Mouse (Mus musculus) liver, embryonic 13.5 days (tissue): ENCODE results near the gene Gnb3. TPM values are rescaled to one million over a fixed set of nuclear protein-coding genes. Genes with fewer than 3 reads are reported as not detected.
A peak's percentile ranks its signal among the peaks of the same experiment; 100 is the strongest.
"Not testable (repeated sequence)": the region's sequence is repeated elsewhere in the genome, so short reads cannot be mapped to it uniquely, and the experiment has no call there.

Source experiments
- ATAC-seq: fragments of 200-750 bp; cut with Nextera tagmentation; 2 replicates; pipeline ENCODE4 v1.8.0; 2017; ENCODE audit warnings: low read depth, mild to moderate bottlenecking, moderate number of reproducible peaks, moderate library complexity
- DNase-seq: peaks from one replicate; pipeline ENCODE4 v3.0.0; 2022
- H3K27ac ChIP-seq: fragments of 300-500 bp; sonication (generic); 2 replicates; pipeline ENCODE4 v1.5.1; 2015; ENCODE audit warnings: moderate library complexity, mild to moderate bottlenecking, inconsistent platforms
- H3K27me3 ChIP-seq: fragments of 300-500 bp; sonication (generic); 2 replicates; pipeline ENCODE4 v1.6.1; 2015; ENCODE audit warnings: mild to moderate bottlenecking, inconsistent platforms
- H3K36me3 ChIP-seq: fragments of 300-500 bp; sonication (generic); 2 replicates; pipeline ENCODE4 v1.6.1; 2015; ENCODE audit warnings: mild to moderate bottlenecking, inconsistent platforms
- H3K4me1 ChIP-seq: fragments of 300-500 bp; sonication (generic); replicated peaks from 2 replicates; pipeline ENCODE4 v1.6.1; 2015; ENCODE audit warnings: inconsistent platforms
- H3K4me2 ChIP-seq: fragments of 300-500 bp; sonication (generic); 2 replicates; pipeline ENCODE4 v1.6.1; 2015; ENCODE audit warnings: inconsistent platforms, mild to moderate bottlenecking, moderate library complexity
- H3K4me3 ChIP-seq: fragments of 300-500 bp; sonication (generic); replicated peaks from 2 replicates; pipeline ENCODE4 v1.5.1; 2015; ENCODE audit warnings: mild to moderate bottlenecking, inconsistent platforms
- H3K9ac ChIP-seq: fragments of 300-500 bp; sonication (generic); 2 replicates; pipeline ENCODE4 v1.6.1; 2015; ENCODE audit warnings: mild to moderate bottlenecking, inconsistent platforms
- H3K9me3 ChIP-seq: fragments of 300-500 bp; sonication (generic); replicated peaks from 2 replicates; pipeline ENCODE4 v1.6.1; 2016; ENCODE audit warnings: inconsistent platforms
- WGBS: fragments of 180-500 bp; shearing (Covaris S2); methylation state at CpG from one replicate; pipeline ENCODE4 v1.1.7; 2015; ENCODE audit not compliant: insufficient replicate concordance; 5-methylcytosine and 5-hydroxymethylcytosine counted together
- polyA plus RNA-seq: library from polyadenylated mRNA; unstranded; fragments of >200 nt; fragmentation: Nextera tagmentation; extraction: Ambion mirVana; gene quantifications from 2 replicates; pipeline ENCODE4 v1.2.1, GENCODE M21; 2015

The Gnb3 gene
- polyA plus RNA-seq, 1 experiment from 2014 or later, result 0.16 TPM

DNA sequence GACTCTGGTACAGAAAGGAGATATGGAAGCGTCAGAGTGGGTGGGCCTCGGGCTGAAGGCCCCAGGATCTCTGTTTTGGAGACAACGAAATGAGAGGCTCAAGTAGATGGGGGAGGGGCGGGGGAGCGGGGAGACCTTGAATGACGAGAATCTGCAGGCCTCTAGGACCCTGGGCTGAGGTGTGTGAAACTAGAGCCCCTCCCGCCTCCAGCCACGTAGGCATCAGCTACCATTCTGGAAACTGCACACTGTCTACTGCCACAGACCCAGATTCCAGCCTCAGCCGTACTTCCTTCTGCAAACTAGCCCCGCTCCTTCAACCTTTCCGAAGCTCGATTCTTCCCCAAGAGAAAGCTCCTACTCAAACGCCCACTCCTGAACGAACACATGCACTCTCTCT, 16.2 kb upstream of the Gnb3 start:
- Histone ChIP-seq H3K4me1 (peaks cover 8% of the 10 kb centered on the region), H3K9me3 (no peaks in the 10 kb centered on the region), H3K4me3 (peak overlapping the region; percentile 60), H3K27ac (no peak overlapping the region), H3K4me2 (peak overlapping the region; percentile 73), H3K36me3 (no peaks in the 10 kb centered on the region), H3K9ac (no peak overlapping the region), H3K27me3 (peaks cover 78% of the 10 kb centered on the region)
- DNase-seq (no peak), ATAC-seq (no peak)
- WGBS, result 18% methylated on average over 14 of the region's 14 CpGs

DNA sequence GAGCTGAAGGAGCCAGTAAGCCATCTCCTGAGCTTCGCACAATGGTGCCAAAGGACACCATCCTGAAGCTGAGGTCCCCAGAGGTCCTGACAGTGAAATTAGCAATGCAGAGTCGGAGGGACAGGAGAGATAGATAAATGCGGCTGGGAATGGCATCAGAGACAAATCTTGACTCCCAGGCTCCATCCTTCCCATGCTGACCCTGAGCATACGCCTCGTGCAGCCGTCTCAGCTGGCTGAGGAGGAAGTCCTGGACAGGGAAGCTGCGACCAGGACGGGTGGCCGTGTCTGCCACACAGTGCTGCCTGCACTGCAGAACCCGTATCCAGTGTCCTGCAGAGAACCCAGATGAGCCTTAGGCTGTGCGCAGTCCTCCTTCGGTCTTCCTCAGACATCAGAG, 14.6 kb upstream of the Gnb3 start:
- WGBS, result 43% methylated on average over 12 of the region's 12 CpGs
- H3K27ac ChIP-seq, result no peak overlapping the region
- no peaks in the 10 kb centered on the region for H3K9me3 ChIP-seq
- no peaks in the 10 kb centered on the region for H3K36me3 ChIP-seq
- ATAC-seq (no peak), DNase-seq (no peak)
- no peak overlapping the region for H3K4me2 ChIP-seq
- H3K9ac ChIP-seq, result no peak overlapping the region
- H3K4me1 ChIP-seq, result peaks cover 8% of the 10 kb centered on the region
- H3K4me3 ChIP-seq, result no peak overlapping the region
- peaks cover 61% of the 10 kb centered on the region for H3K27me3 ChIP-seq

DNA sequence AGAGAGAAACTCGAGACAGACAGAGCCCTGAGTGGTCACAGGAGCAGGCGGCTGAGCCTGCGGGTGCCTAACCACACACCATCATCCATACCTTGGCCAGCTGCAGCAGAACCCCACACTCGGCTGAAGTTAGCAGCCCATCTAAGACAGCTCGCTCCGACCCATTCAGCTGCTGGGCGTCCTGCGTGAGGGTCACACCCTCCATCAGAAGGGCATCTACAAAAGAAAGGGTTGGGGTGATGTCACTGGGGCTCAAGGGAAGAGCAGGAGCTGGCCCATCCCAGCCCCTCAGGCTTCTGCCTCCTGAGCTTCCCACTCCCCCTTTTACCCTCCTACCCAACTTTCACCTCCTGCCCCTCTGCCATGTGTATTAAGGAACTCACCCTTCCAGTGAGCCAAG, 10.5 kb upstream of the Gnb3 start:
- H3K4me2 ChIP-seq, result no peak overlapping the region
- 46% methylated on average over 8 of the region's 8 CpGs for WGBS
- peaks cover 32% of the 10 kb centered on the region for H3K27me3 ChIP-seq
- H3K4me3 ChIP-seq, result no peak overlapping the region
- no peaks in the 10 kb centered on the region for H3K4me1 ChIP-seq
- no peaks in the 10 kb centered on the region for H3K36me3 ChIP-seq
- H3K27ac ChIP-seq, result no peak overlapping the region
- no peaks in the 10 kb centered on the region for H3K9me3 ChIP-seq
- DNase-seq, result no peak
- no peak for ATAC-seq
- no peak overlapping the region for H3K9ac ChIP-seq

DNA sequence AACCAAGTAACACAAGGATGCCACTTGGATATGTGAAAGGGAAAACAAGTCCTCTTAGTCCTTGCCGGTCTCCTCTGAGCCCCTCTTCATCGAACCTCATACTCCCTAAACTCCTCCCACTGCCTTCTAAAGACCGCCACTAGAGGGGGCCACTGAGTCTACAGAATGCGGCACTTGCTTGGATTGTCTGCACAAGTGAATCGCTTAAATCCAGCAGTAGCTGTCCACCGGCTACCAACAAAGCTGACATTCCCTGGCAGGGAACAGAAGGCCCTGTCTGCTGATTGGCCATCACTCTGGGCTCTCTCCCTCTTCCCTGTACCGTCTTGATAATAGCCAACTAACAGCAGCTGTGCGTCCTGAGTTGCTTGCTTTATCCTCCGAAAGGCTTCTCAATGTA, 7.2 kb upstream of the Gnb3 start:
- Histone ChIP-seq H3K9me3 (no peaks in the 10 kb centered on the region), H3K4me2 (no peak overlapping the region), H3K4me3 (no peak overlapping the region), H3K27ac (no peak overlapping the region), H3K9ac (no peak overlapping the region), H3K27me3 (peaks cover 12% of the 10 kb centered on the region; the same call in 1 of the 2 replicates), H3K4me1 (no peaks in the 10 kb centered on the region), H3K36me3 (no peaks in the 10 kb centered on the region)
- DNase-seq (peak; percentile 72), ATAC-seq (peak; percentile 34; the same call in 1 of the 2 replicates)
- WGBS, result 18% methylated on average over 9 of the region's 9 CpGs

DNA sequence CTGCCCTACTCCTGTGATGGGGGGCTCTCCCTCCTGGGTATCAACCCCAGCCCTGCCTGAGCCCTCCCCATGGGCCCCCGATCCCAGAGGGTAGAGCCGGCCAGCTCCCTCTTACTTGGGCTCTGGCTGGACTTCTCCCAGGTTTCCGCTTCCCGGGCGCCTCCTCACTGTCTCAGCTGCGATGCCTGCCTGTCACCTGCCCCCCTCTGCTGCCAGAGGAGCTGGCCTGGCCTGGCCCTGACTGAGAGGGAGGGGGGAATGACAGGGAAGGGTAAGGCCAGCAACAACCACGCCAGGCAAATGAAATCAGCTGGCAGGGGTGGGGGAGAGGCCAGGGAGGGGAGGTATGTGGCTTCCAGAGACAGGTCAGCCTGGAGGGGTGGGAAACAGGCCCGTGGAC, 270 bp downstream of the Gnb3 start:
- Histone ChIP-seq H3K27me3 (peaks cover 11% of the 10 kb centered on the region), H3K4me2 (no peak overlapping the region), H3K9ac (no peak overlapping the region), H3K4me3 (no peak overlapping the region), H3K36me3 (peaks cover 10% of the 10 kb centered on the region), H3K9me3 (no peaks in the 10 kb centered on the region), H3K4me1 (peaks cover 16% of the 10 kb centered on the region), H3K27ac (no peak overlapping the region)
- DNase-seq (no peak), ATAC-seq (no peak)
- WGBS, result 8% methylated on average over 8 of the region's 8 CpGs

DNA sequence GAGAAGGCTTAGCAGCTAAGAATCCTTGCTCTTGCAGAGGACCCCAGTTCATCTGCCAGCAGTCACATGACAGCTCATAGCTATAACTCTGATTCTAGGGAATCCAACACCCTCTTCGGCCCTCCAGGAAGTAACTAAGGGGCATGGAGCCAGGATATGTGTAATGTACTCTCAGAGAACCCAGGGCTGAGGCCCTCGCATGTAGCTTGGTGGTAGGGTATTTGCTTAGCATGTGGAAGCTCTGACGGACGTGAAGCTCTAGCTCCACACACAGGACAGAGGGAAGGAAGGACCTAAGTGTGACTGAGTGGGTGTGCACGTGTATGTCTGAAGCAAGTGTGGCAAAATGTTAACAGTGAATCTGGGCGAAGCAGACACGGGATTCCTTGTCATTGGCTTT, 3.7 kb downstream of the Gnb3 start:
- Histone ChIP-seq H3K4me1 (peaks cover 35% of the 10 kb centered on the region), H3K36me3 (peaks cover 44% of the 10 kb centered on the region), H3K9me3 (no peaks in the 10 kb centered on the region), H3K27ac (no peak overlapping the region), H3K27me3 (peaks cover 11% of the 10 kb centered on the region), H3K4me2 (no peak overlapping the region), H3K4me3 (no peak overlapping the region), H3K9ac (no peak overlapping the region)
- ATAC-seq (no peak), DNase-seq (no peak)
- WGBS, result 78% methylated on average over 7 of the region's 7 CpGs

DNA sequence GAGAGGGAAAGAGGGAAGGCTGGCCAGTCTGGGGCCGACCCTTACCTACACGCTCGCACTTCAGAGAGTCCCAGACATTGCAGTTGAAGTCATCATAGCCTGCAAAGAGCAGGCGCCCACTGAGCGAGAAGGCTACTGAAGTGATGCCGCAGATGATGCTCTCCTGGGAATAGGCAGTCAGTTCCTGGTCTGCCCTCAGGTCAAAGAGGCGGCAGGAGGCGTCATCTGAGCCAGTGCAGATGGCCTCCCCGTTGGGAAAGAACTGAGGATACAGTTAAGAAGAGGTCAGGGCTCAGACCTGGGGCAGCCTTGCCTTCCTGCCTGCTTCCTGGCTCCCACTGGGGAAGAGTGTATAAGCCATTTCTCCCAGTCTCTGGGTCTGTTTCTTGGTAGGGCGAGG, 4.5 kb downstream of the Gnb3 start:
- Histone ChIP-seq H3K9me3 (no peaks in the 10 kb centered on the region), H3K36me3 (peaks cover 47% of the 10 kb centered on the region), H3K27ac (no peak overlapping the region), H3K4me1 (peaks cover 42% of the 10 kb centered on the region), H3K27me3 (peaks cover 11% of the 10 kb centered on the region), H3K4me3 (no peak overlapping the region), H3K4me2 (no peak overlapping the region), H3K9ac (no peak overlapping the region)
- WGBS, result 87% methylated on average over 10 of the region's 10 CpGs
- no peak for DNase-seq
- no peak for ATAC-seq

DNA sequence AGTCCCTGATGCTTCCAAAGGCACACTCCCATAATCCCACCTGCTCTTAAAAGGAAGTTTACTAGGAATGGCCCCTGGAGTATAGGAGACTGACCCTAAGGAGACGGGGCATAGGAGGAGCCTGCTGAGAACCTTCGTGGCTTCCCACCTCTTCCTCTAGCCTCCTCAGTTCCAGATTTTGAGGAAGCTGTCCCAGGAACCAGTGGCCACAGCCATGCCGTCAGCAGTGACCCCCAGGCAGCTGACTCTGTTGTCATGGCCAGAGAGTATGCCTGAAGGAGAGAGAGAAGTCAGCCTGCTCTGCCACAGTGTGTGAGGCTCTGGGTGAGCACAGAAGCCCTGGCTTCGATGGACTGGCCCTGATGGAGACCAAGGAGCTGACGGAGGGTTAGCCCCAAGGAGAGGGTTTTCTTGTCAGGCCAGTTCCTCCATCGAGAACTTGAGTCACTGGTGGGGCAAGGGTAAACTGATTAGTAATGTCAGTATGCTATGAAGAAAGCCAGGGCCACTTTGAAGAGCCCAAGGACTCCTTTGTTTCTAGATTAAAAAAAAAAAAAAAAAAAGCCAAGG, 5.5 kb downstream of the Gnb3 start:
- Histone ChIP-seq H3K9me3 (no peaks in the 10 kb centered on the region), H3K27ac (no peak overlapping the region; the same call in 1 of the 2 replicates), H3K4me1 (peaks cover 37% of the 10 kb centered on the region), H3K9ac (no peak overlapping the region), H3K4me3 (no peak overlapping the region), H3K36me3 (peaks cover 47% of the 10 kb centered on the region), H3K27me3 (peaks cover 7% of the 10 kb centered on the region), H3K4me2 (no peak overlapping the region)
- no peak for ATAC-seq
- WGBS, result 71% methylated on average over 6 of the region's 6 CpGs
- no peak for DNase-seq

DNA sequence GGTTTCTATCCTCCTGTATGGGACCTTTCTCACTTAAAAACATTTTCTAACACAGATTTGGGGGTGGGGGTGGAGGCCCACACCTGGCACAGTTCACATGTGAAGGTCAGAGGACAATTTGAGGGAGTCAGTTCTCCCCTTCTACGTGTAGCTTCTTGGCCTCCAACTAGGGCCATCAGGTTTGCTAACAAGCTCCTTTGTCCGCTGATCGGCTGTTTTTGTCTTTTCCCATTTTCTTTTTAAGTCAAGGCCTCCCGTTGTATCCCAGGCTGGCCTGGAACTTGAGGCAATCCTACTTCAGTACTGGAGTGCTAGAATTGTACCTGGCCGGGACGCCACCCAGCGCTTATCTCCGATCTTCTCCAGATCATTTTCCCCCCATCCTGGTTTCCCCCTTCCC, 8.4 kb downstream of the Gnb3 start:
- peak overlapping the region; percentile 79 for H3K4me2 ChIP-seq
- H3K27me3 ChIP-seq, result no peaks in the 10 kb centered on the region
- DNase-seq, result no peak
- ATAC-seq, result no peak
- H3K36me3 ChIP-seq, result peaks cover 53% of the 10 kb centered on the region
- no peak overlapping the region for H3K27ac ChIP-seq
- H3K4me3 ChIP-seq, result peak overlapping the region; percentile 98
- peak overlapping the region; percentile 97 for H3K9ac ChIP-seq
- peaks cover 54% of the 10 kb centered on the region for H3K4me1 ChIP-seq
- 92% methylated on average over 8 of the region's 8 CpGs for WGBS
- no peaks in the 10 kb centered on the region for H3K9me3 ChIP-seq

DNA sequence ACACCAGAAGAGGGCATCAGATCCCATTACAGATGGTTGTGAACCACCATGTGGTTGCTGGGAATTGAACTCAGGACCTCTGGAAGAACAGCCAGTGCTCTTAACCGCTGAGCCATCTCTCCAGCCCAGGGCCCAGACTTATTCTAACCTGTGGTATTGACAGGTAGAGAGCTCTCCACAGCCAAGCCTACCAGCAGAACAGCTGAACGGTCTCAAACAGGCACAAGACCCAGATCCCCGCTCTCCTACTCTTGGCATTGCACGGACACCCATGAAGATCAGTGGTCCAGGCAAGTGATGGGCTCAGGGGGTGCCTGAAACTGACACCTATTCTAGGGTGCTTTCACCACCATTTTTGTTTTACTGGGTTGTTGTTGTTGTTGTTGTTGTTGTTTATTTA, 8.9 kb downstream of the Gnb3 start:
- WGBS, result 86% methylated on average over 4 of the region's 4 CpGs
- Histone ChIP-seq H3K9ac (peak overlapping the region; percentile 97), H3K4me3 (peak overlapping the region; percentile 98), H3K27ac (peak overlapping the region; percentile 91; the same call in 1 of the 2 replicates), H3K4me2 (peak overlapping the region; percentile 79), H3K36me3 (peaks cover 55% of the 10 kb centered on the region), H3K4me1 (peaks cover 55% of the 10 kb centered on the region)
- not testable (repeated sequence) for H3K9me3 ChIP-seq, DNase-seq, ATAC-seq, H3K27me3 ChIP-seq

DNA sequence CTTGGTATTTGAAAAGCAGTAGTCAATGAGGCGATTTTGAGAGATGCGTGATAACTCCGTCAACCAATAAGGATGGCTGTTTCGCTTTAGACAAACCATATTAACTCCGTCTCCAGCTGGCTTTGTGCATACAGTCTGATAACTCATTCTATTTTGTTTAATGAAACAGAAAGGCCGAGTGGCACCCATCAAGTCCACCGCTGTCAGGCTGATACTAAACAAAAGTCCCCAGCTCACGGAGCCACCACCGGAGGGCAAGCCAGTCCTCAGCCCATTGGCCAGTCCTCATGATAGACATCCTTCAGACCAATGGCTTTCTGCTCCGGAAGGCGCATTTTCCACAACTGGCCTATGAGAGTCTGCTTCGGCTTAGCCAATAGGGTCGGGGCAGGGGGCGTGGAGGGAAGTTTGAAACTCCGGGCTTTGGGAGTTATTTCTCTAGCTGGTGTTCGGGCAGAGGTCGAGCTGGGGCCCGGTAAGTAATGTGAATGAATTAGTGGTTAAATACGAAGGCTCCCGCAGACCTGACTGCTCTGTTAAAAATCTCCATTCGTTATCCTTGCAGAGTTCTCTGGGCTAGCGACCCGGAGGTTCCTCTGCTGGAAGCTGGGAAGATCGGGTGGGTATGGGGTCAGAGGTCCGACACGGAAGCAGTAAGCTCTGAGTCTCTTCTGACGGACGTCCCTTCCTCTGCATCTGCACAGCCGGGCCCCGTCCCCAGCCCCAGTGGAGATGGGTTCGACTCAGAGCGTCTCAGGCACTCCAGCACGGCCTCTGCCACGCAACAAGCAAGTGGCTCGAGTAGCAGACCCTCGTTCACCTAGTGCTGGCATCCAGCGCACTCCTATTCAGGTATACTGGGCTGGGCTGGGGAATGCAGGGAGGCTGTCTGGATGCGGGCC, 10.0 kb downstream of the Gnb3 start:
- Histone ChIP-seq H3K4me3 (peak overlapping the region; percentile 98), H3K4me2 (peak overlapping the region; percentile 79), H3K27ac (peak overlapping the region; percentile 91), H3K9ac (peak overlapping the region; percentile 97), H3K9me3 (no peaks in the 10 kb centered on the region), H3K27me3 (no peaks in the 10 kb centered on the region), H3K4me1 (peaks cover 47% of the 10 kb centered on the region), H3K36me3 (peaks cover 58% of the 10 kb centered on the region)
- DNase-seq (peak; percentile 92), ATAC-seq (peak; percentile 76)
- under 1% methylated on average over 38 of the region's 38 CpGs for WGBS
